In the genomic region with DNA sequence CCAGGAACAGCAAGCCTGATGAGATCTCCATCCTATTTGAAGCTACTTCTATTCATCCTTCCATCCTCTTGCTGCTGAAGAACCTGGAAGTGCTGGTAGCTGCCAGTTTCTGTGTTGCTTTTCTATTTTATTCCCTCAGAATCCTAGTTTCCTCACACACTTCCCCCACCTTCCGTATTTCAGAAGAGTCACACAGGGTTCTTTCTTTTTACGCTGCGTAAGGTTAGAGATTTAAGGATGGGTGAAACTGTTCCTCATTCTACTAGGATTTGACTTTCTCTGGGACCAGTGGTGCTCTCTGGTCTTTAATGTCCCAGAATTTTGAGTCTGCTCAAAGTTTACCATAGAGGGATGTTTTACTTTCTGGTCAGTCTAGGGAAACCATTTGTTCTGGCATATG, we compare ENCODE assay signal across 45 mouse cellular contexts. TPM values are rescaled to one million over a fixed set of nuclear protein-coding genes. Genes with fewer than 3 reads are reported as not detected.
"Had no signal": no experiment of that assay in that cellular context is flagged by ENCODE, and none has a peak within 500 bp of the region (broad histone marks: within the 10 kb centered on the region; RNA-seq: fewer than 3 reads in every experiment).

A gene (minus strand): TSS at position 101 of the 400 bp plus-strand sequence.

- H3K9ac ChIP-seq: heart, embryonic 12.5 days; heart, embryonic 13.5 days; heart, embryonic 15.5 days; hindbrain, embryonic 12.5 days; hindbrain, embryonic 13.5 days; hindbrain, embryonic 14.5 days; hindbrain, embryonic 15.5 days; intestine, embryonic 15.5 days; kidney, embryonic 15.5 days had no signal

- DNase-seq: heart, postnatal 10 days; heart, postnatal 14 days; heart, postnatal 36 days; heart, postnatal 4 days; kidney, adult 11 months; kidney, adult 18-20 months; kidney, adult 2 months; kidney, adult 8-10 months; kidney, adult 9 months; kidney, postnatal 10 days; kidney, postnatal 14 days; kidney, postnatal 25 days; kidney, postnatal 36 days; kidney, postnatal 4 days; layer of hippocampus, adult 9-11 months; layer of hippocampus, postnatal 36 days had no signal

- H3K4me1 ChIP-seq: heart, embryonic 10.5 days; heart, embryonic 12.5 days; heart, embryonic 13.5 days; heart, embryonic 15.5 days; hindbrain, embryonic 10.5 days; hindbrain, embryonic 12.5 days; hindbrain, embryonic 13.5 days; hindbrain, embryonic 15.5 days; intestine, embryonic 15.5 days; kidney, embryonic 15.5 days had no signal

- H3K27me3 ChIP-seq: heart, embryonic 12.5 days; heart, embryonic 13.5 days; heart, embryonic 15.5 days; hindbrain, embryonic 12.5 days; hindbrain, embryonic 13.5 days; hindbrain, embryonic 15.5 days; intestine, embryonic 15.5 days; kidney, embryonic 15.5 days had no signal

- ATAC-seq: hindbrain, embryonic 16.5 days; hindbrain, postnatal 0 days; inflammation-experienced regulatory T-cells, adult 6 months; intestine, embryonic 15.5 days; intestine, embryonic 16.5 days; intestine, postnatal 0 days had no signal

- H3K9me3 ChIP-seq: heart, embryonic 10.5 days; heart, embryonic 12.5 days; heart, embryonic 13.5 days; heart, embryonic 15.5 days; hindbrain, embryonic 10.5 days; hindbrain, embryonic 12.5 days; hindbrain, embryonic 13.5 days; hindbrain, embryonic 15.5 days; intestine, embryonic 15.5 days; kidney, embryonic 15.5 days had no signal

- H3K36me3 ChIP-seq: heart, embryonic 10.5 days; heart, embryonic 12.5 days; heart, embryonic 13.5 days; heart, embryonic 15.5 days; hindbrain, embryonic 10.5 days; hindbrain, embryonic 12.5 days; hindbrain, embryonic 13.5 days; hindbrain, embryonic 15.5 days; intestine, embryonic 15.5 days; kidney, embryonic 15.5 days had no signal

- H3K4me2 ChIP-seq: heart, embryonic 11.5 days; heart, embryonic 12.5 days; heart, embryonic 13.5 days; heart, embryonic 15.5 days; hindbrain, embryonic 12.5 days; hindbrain, embryonic 13.5 days; hindbrain, embryonic 14.5 days; hindbrain, embryonic 15.5 days; intestine, embryonic 15.5 days; kidney, embryonic 15.5 days had no signal

- H3K27ac ChIP-seq: heart, embryonic 10.5 days; heart, embryonic 13.5 days; heart, embryonic 15.5 days; hindbrain, embryonic 10.5 days; hindbrain, embryonic 12.5 days; hindbrain, embryonic 13.5 days; hindbrain, embryonic 14.5 days; hindbrain, embryonic 15.5 days; hindbrain, postnatal 0 days; intestine, embryonic 15.5 days; kidney, embryonic 15.5 days; kidney, postnatal 0 days; layer of hippocampus, adult 2 months had no signal

- H3K4me3 ChIP-seq: heart, embryonic 10.5 days; heart, embryonic 12.5 days; heart, embryonic 13.5 days; heart, embryonic 15.5 days; hindbrain, embryonic 10.5 days; hindbrain, embryonic 12.5 days; hindbrain, embryonic 13.5 days; hindbrain, embryonic 15.5 days; intestine, embryonic 15.5 days; kidney, embryonic 15.5 days; layer of hippocampus, adult 2 months had no signal

RNA-seq across cellular contexts. Expression of the gene that starts here (rescaled TPM):
- total RNA-seq: heart, postnatal 4 days; hematopoietic stem cell, adult 5-6 weeks; hindbrain, postnatal 0 days; layer of hippocampus, adult 18-20 months; layer of hippocampus, adult 2 months; layer of hippocampus, adult 8-10 months; layer of hippocampus, postnatal 10 days; layer of hippocampus, postnatal 14 days; layer of hippocampus, postnatal 25 days; layer of hippocampus, postnatal 36 days had no signal
- polyA plus RNA-seq: heart, embryonic 10.5 days; heart, embryonic 11.5 days; heart, embryonic 12.5 days; hindbrain, embryonic 10.5 days; hindbrain, embryonic 11.5 days; hindbrain, embryonic 12.5 days; hindbrain, embryonic 13.5 days; hindbrain, embryonic 14.5 days; hindbrain, embryonic 15.5 days; hindbrain, embryonic 16.5 days; hindbrain, postnatal 0 days; inflammation-experienced regulatory T-cells, adult 6 months; intestine, embryonic 14.5 days; intestine, embryonic 15.5 days; intestine, embryonic 16.5 days; intestine, postnatal 0 days; kidney, embryonic 14.5 days; kidney, embryonic 15.5 days; kidney, embryonic 16.5 days; kidney, postnatal 0 days had no signal
